Mouse (Mus musculus): ENCODE data around the gene Tube1. TPM values are rescaled to one million over a fixed set of nuclear protein-coding genes. Genes with fewer than 3 reads are reported as not detected.

The Tube1 gene
- polyA plus RNA-seq, 1 experiment from 2014 or later, result 14.7 TPM

- no peaks in the 10 kb centered on the region for H3K9me3 ChIP-seq
- 0 out of 2 replicates have a peak, but pooled peaks cover 14% of the 10 kb centered on the region for H3K36me3 ChIP-seq
- no peak overlapping the region for H3K4me3 ChIP-seq (replicated peaks)
- H3K4me1 ChIP-seq, result no peaks in the 10 kb centered on the region
- H3K27ac ChIP-seq, result no peak overlapping the region
- H3K9ac ChIP-seq, result no peak overlapping the region
- 65% methylated on average over 14 of the region's 14 CpGs for WGBS
- no peak for ATAC-seq (ENCODE audit: insufficient read depth, low FRiP score, low read depth)
- H3K4me2 ChIP-seq, result no peak overlapping the region
- no peaks in the 10 kb centered on the region for H3K27me3 ChIP-seq (replicated peaks)
These were observed 7.1 kb downstream of the Tube1 start for GRCm38 (mm10) chr10:39140843-39141242.

- H3K4me1 ChIP-seq, result no peaks in the 10 kb centered on the region
- no peak overlapping the region for H3K9ac ChIP-seq
- H3K4me3 ChIP-seq (replicated peaks), result no peak overlapping the region
- no peaks in the 10 kb centered on the region for H3K9me3 ChIP-seq
- H3K27ac ChIP-seq, result no peak overlapping the region
- H3K36me3 ChIP-seq, result 0 out of 2 replicates have a peak, but pooled peaks cover 14% of the 10 kb centered on the region
- ATAC-seq (ENCODE audit: insufficient read depth, low FRiP score, low read depth), result no peak
- WGBS, result 93% methylated on average over 2 of the region's 2 CpGs
- H3K27me3 ChIP-seq (replicated peaks), result no peaks in the 10 kb centered on the region
- H3K4me2 ChIP-seq, result no peak overlapping the region
These were observed 7.6 kb downstream of the Tube1 start for GRCm38 (mm10) chr10:39141401-39141800.

GRCm38 (mm10) chr10:39142216-39142615 lies 8.4 kb downstream of the Tube1 start:
- Histone ChIP-seq H3K4me1 (no peaks in the 10 kb centered on the region), H3K9me3 (no peaks in the 10 kb centered on the region), H3K27me3 (replicated peaks) (no peaks in the 10 kb centered on the region), H3K27ac (no peak overlapping the region), H3K4me3 (replicated peaks) (no peak overlapping the region), H3K4me2 (no peak overlapping the region), H3K36me3 (0 out of 2 replicates have a peak, but pooled peaks cover 10% of the 10 kb centered on the region), H3K9ac (no peak overlapping the region)
- 87% methylated on average over 12 of the region's 12 CpGs for WGBS
- ATAC-seq (ENCODE audit: insufficient read depth, low FRiP score, low read depth), result no peak

GRCm38 (mm10) chr10:39156719-39157118 lies 22.9 kb downstream of the Tube1 start:
- ATAC-seq (ENCODE audit: insufficient read depth, low FRiP score, low read depth), result no peak
- Histone ChIP-seq H3K4me2 (no peak overlapping the region), H3K27ac (no peak overlapping the region), H3K27me3 (replicated peaks) (no peaks in the 10 kb centered on the region), H3K9me3 (no peaks in the 10 kb centered on the region), H3K36me3 (no peaks in the 10 kb centered on the region), H3K9ac (no peak overlapping the region), H3K4me3 (replicated peaks) (no peak overlapping the region), H3K4me1 (no peaks in the 10 kb centered on the region)
- WGBS, result 80% methylated on average over 5 of the region's 5 CpGs

- H3K36me3 ChIP-seq, result no peaks in the 10 kb centered on the region
- H3K9me3 ChIP-seq, result no peaks in the 10 kb centered on the region
- 97% methylated on average over 1 of the region's 1 CpGs for WGBS
- no peaks in the 10 kb centered on the region for H3K4me1 ChIP-seq
- H3K4me2 ChIP-seq, result no peak overlapping the region
- no peak overlapping the region for H3K4me3 ChIP-seq (replicated peaks)
- H3K9ac ChIP-seq, result no peak overlapping the region
- no peak for ATAC-seq (ENCODE audit: insufficient read depth, low FRiP score, low read depth)
- H3K27me3 ChIP-seq (replicated peaks), result no peaks in the 10 kb centered on the region
- H3K27ac ChIP-seq, result no peak overlapping the region
These were observed 23.5 kb downstream of the Tube1 start for GRCm38 (mm10) chr10:39157321-39157720.

GRCm38 (mm10) chr10:39158306-39158705 lies 24.5 kb downstream of the Tube1 start:
- H3K4me2 ChIP-seq, result no peak overlapping the region
- 0 out of 2 replicates have a peak, but pooled peaks cover 4% of the 10 kb centered on the region for H3K4me1 ChIP-seq
- no peak overlapping the region for H3K4me3 ChIP-seq (replicated peaks)
- no peaks in the 10 kb centered on the region for H3K9me3 ChIP-seq
- H3K36me3 ChIP-seq, result no peaks in the 10 kb centered on the region
- H3K9ac ChIP-seq, result no peak overlapping the region
- 65% methylated on average over 12 of the region's 12 CpGs for WGBS
- ATAC-seq (ENCODE audit: insufficient read depth, low FRiP score, low read depth), result no peak
- H3K27me3 ChIP-seq (replicated peaks), result no peaks in the 10 kb centered on the region
- H3K27ac ChIP-seq, result no peak overlapping the region

GRCm38 (mm10) chr10:39161406-39161805 lies 27.6 kb downstream of the Tube1 start:
- no peak; the same call in 1 of the 2 replicates for ATAC-seq (ENCODE audit: insufficient read depth, low FRiP score, low read depth)
- WGBS, result 94% methylated on average over 1 of the region's 1 CpGs
- Histone ChIP-seq H3K4me2 (no peak overlapping the region), H3K9me3 (no peaks in the 10 kb centered on the region), H3K4me1 (peaks cover 10% of the 10 kb centered on the region; the same call in 1 of the 2 replicates), H3K36me3 (no peaks in the 10 kb centered on the region), H3K4me3 (replicated peaks) (no peak overlapping the region), H3K27ac (no peak overlapping the region), H3K9ac (no peak overlapping the region), H3K27me3 (replicated peaks) (no peaks in the 10 kb centered on the region)

GRCm38 (mm10) chr10:39162666-39163484 lies 29.1 kb downstream of the Tube1 start:
- no peak overlapping the region; the same call in 1 of the 2 replicates for H3K4me3 ChIP-seq (replicated peaks)

GRCm38 (mm10) chr10:39163694-39164093 lies 29.9 kb downstream of the Tube1 start, which contains the start of gene Ccn6:
TSS of gene Ccn6 (minus strand) at chr10:39163794.
- no peaks in the 10 kb centered on the region for H3K9me3 ChIP-seq
- H3K9ac ChIP-seq, result no peak within 1 kb of the TSS
- H3K27ac ChIP-seq, result no peak within 1 kb of the TSS
- 80% methylated on average over 10 of the region's 10 CpGs for WGBS
- H3K4me2 ChIP-seq, result peak within 1 kb of the TSS; percentile 41
- ATAC-seq (ENCODE audit: insufficient read depth, low FRiP score, low read depth), result no peak
- no peaks in the 10 kb centered on the region for H3K36me3 ChIP-seq
- H3K27me3 ChIP-seq (replicated peaks), result no peaks in the 10 kb centered on the region
- peaks cover 10% of the 10 kb centered on the region; the same call in 1 of the 2 replicates for H3K4me1 ChIP-seq
- no peak within 1 kb of the TSS; the same call in 1 of the 2 replicates for H3K4me3 ChIP-seq (replicated peaks)

More at GRCm38 (mm10) chr10:39162666-39163484, 29.1 kb downstream of the Tube1 start:
- H3K36me3 ChIP-seq, result no peaks in the 10 kb centered on the region
- peak overlapping the region; percentile 41 for H3K4me2 ChIP-seq
- H3K9me3 ChIP-seq, result no peaks in the 10 kb centered on the region
- H3K4me1 ChIP-seq, result peaks cover 10% of the 10 kb centered on the region; the same call in 1 of the 2 replicates
- no peak overlapping the region for H3K9ac ChIP-seq
- ATAC-seq (ENCODE audit: insufficient read depth, low FRiP score, low read depth), result no peak
- H3K27me3 ChIP-seq (replicated peaks), result no peaks in the 10 kb centered on the region
- no peak overlapping the region for H3K27ac ChIP-seq
- WGBS, result 16% methylated on average over 18 of the region's 18 CpGs

- peak overlapping the region; percentile 43 for H3K4me2 ChIP-seq
- ATAC-seq (ENCODE audit: insufficient read depth, low FRiP score, low read depth), result no peak
- 26% methylated on average over 11 of the region's 11 CpGs for WGBS
- no peaks in the 10 kb centered on the region for H3K27me3 ChIP-seq (replicated peaks)
- H3K9ac ChIP-seq, result no peak overlapping the region
- H3K27ac ChIP-seq, result peak overlapping the region; percentile 77
- no peaks in the 10 kb centered on the region for H3K36me3 ChIP-seq
- peaks cover 11% of the 10 kb centered on the region; the same call in 1 of the 2 replicates for H3K4me1 ChIP-seq
- peak overlapping the region; percentile 27; the same call in 1 of the 2 replicates for H3K4me3 ChIP-seq (replicated peaks)
- no peaks in the 10 kb centered on the region for H3K9me3 ChIP-seq
These were observed 31.9 kb downstream of the Tube1 start for GRCm38 (mm10) chr10:39165632-39166115.

GRCm38 (mm10) chr10:39167611-39168010 lies 33.8 kb downstream of the Tube1 start:
- Histone ChIP-seq H3K9me3 (no peaks in the 10 kb centered on the region), H3K4me1 (peaks cover 13% of the 10 kb centered on the region; the same call in 1 of the 2 replicates), H3K36me3 (no peaks in the 10 kb centered on the region), H3K27me3 (replicated peaks) (no peaks in the 10 kb centered on the region), H3K4me3 (replicated peaks) (no peak overlapping the region), H3K27ac (no peak overlapping the region), H3K4me2 (no peak overlapping the region), H3K9ac (no peak overlapping the region)
- WGBS, result 74% methylated on average over 11 of the region's 11 CpGs
- no peak for ATAC-seq (ENCODE audit: insufficient read depth, low FRiP score, low read depth)

- Histone ChIP-seq H3K9me3 (no peaks in the 10 kb centered on the region), H3K36me3 (no peaks in the 10 kb centered on the region), H3K9ac (no peak overlapping the region), H3K27ac (no peak overlapping the region), H3K4me1 (peaks cover 8% of the 10 kb centered on the region; the same call in 1 of the 2 replicates), H3K4me2 (peak overlapping the region; percentile 30; the same call in 1 of the 2 replicates), H3K27me3 (replicated peaks) (no peaks in the 10 kb centered on the region), H3K4me3 (replicated peaks) (no peak overlapping the region)
- WGBS, result 57% methylated on average over 9 of the region's 9 CpGs
- no peak for ATAC-seq (ENCODE audit: insufficient read depth, low FRiP score, low read depth)
These were observed 35.9 kb downstream of the Tube1 start for GRCm38 (mm10) chr10:39169642-39170041.
